In genomic region chr9:108753326-108753725, GRCm38 (mm10) we compare ENCODE assay signal across 7 mouse cellular contexts. TPM values are rescaled to one million over a fixed set of nuclear protein-coding genes. Genes with fewer than 3 reads are reported as not detected.
A peak's percentile ranks its signal among the peaks of the same experiment; 100 is the strongest.
DNase-seq lines count a peak whose midpoint lies in the region; ATAC-seq and TF ChIP-seq lines count a peak whose summit lies in the region.

No protein-coding gene starts in this region.

- H3K9ac ChIP-seq in limb, embryonic 14.5 days (ENCODE audit: low read depth, low read length, severe bottlenecking) = no peak overlapping the region

- H3K27ac ChIP-seq in embryonic fibroblast, embryonic 13.5 days (ENCODE audit: insufficient read depth, low read length) = no peak overlapping the region
- no peak overlapping the region for H3K27ac ChIP-seq in limb, embryonic 14.5 days (replicated peaks; ENCODE audit: low read depth, low read length)

- no peaks in the 10 kb centered on the region for H3K4me1 ChIP-seq in embryonic fibroblast, embryonic 13.5 days (ENCODE audit: control insufficient read depth, insufficient read depth, low read length)
- no peaks in the 10 kb centered on the region for H3K4me1 ChIP-seq in limb, embryonic 14.5 days (ENCODE audit: control insufficient read depth, insufficient read depth, low read length)

- DNase-seq in spleen, adult 18-20 months = peak; percentile 16 to 47
- no peak for DNase-seq in spleen, postnatal 4 days (ENCODE audit: low spot score in 2 of 2)
- peak; percentile 56 to 70 for DNase-seq in adrenal gland, postnatal 36 days
- peak; percentile 68 for DNase-seq in kidney, adult 9 months
- DNase-seq in limb, embryonic 14.5 days (ENCODE audit: low spot score) = peak; percentile 16
- peak; percentile 77 to 79 for DNase-seq in right cerebral cortex, postnatal 10 days (ENCODE audit: low spot score in 2 of 2)

- 0 out of 2 replicates have a peak, but pooled peaks cover 5% of the 10 kb centered on the region for H3K36me3 ChIP-seq in limb, embryonic 14.5 days (ENCODE audit: control insufficient read depth, insufficient read depth, low read length)

- no peak overlapping the region for H3K4me2 ChIP-seq in limb, embryonic 14.5 days (replicated peaks; ENCODE audit: low read depth, low read length, severe bottlenecking)

- H3K27me3 ChIP-seq in limb, embryonic 14.5 days (ENCODE audit: control insufficient read depth, insufficient read depth, low read length) = no peaks in the 10 kb centered on the region

- no peak overlapping the region for H3K4me3 ChIP-seq in embryonic fibroblast, embryonic 13.5 days (ENCODE audit: insufficient read depth, low read length)
- no peak overlapping the region for H3K4me3 ChIP-seq in limb, embryonic 14.5 days (replicated peaks; ENCODE audit: low read length)

- ATAC-seq in limb, embryonic 14.5 days (ENCODE audit: low FRiP score, low read depth) = no peak

- H3K9me3 ChIP-seq in limb, embryonic 14.5 days (ENCODE audit: control insufficient read depth, low read length) = no peaks in the 10 kb centered on the region

- TF ChIP-seq CTCF in embryonic fibroblast, embryonic 13.5 days (IDR thresholded peaks at IDR 0.05; ENCODE audit: borderline replicate concordance, insufficient read depth, low read length) = peak; percentile 63; the same call in 1 of the 2 replicates

- no peak for TF ChIP-seq POLR2A in embryonic fibroblast, embryonic 13.5 days (IDR thresholded peaks at IDR 0.05; ENCODE audit: low read depth, low read length)
- no peak for TF ChIP-seq POLR2A in limb, embryonic 14.5 days (IDR thresholded peaks at IDR 0.05; ENCODE audit: borderline replicate concordance, extremely low read depth, insufficient read depth, insufficient read length)

- WGBS in limb, embryonic 14.5 days = 77% methylated on average over 9 of the region's 9 CpGs

RNA-seq across cellular contexts. Expression of gene Ip6k2, which starts 30.3 kb away (rescaled TPM):
- total RNA-seq in adrenal gland, postnatal 36 days (2021) = 10 to 100 TPM; 77.3 to 99.4 TPM
- 83.0 and 93.8 TPM in 2 replicates for polyA plus RNA-seq in embryonic fibroblast, embryonic 13.5 days (2011; ENCODE audit: insufficient read length, low read depth, missing spikeins)
- polyA plus RNA-seq in limb, embryonic 14.5 days (2012; rRNA removed) = 265 and 285 TPM in 2 replicates
- polyA plus RNA-seq in limb, embryonic 14.5 days (2014; fragmentation: Nextera tagmentation; extraction: Ambion mirVana) = 119 and 126 TPM in 2 replicates

RNA-seq across cellular contexts. Expression of gene Nckipsd, which starts 54.8 kb away (rescaled TPM):
- total RNA-seq in adrenal gland, postnatal 36 days (2021) = 10 to 100 TPM in 1 of 2 experiments, 1 to 10 TPM in 1; 9.8 to 12.5 TPM
- polyA plus RNA-seq in embryonic fibroblast, embryonic 13.5 days (2011; ENCODE audit: insufficient read length, low read depth, missing spikeins) = 7.6 and 8.7 TPM in 2 replicates
- 24.0 and 30.1 TPM in 2 replicates for polyA plus RNA-seq in limb, embryonic 14.5 days (2012; rRNA removed)
- polyA plus RNA-seq in limb, embryonic 14.5 days (2014; fragmentation: Nextera tagmentation; extraction: Ambion mirVana) = 14.0 and 17.2 TPM in 2 replicates

Comparison
In these comparisons a context has a peak if more than half of its experiments do, and no peak if none do; other contexts are left out.
1. DNase-seq: peak in spleen, adult 18-20 months (2 of 2), adrenal gland, postnatal 36 days (2 of 2), kidney, adult 9 months (single experiment), limb, embryonic 14.5 days (single experiment) and right cerebral cortex, postnatal 10 days (2 of 2); none in spleen, postnatal 4 days (0 of 2).